Mouse (Mus musculus) cerebellum, postnatal 14 days (tissue): ENCODE measurements around the gene Hist1h3b.
"Not testable (repeated sequence)": the region's sequence is repeated elsewhere in the genome, so short reads cannot be mapped to it uniquely, and the experiment has no call there.

Experiments
- DNase-seq, 2 experiments: peaks; one replicate each; pipeline ENCODE4 v3.0.0; 2021; ENCODE audit warnings: mixed read lengths in 2 of 2

The Hist1h3b gene

GRCm38 (mm10) chr13:23752067-23752741 is at the start of gene Hist1h3b:
Gene Hist1h3b (plus strand): TSS chr13:23752267.
- DNase-seq = peak; percentile 85 to 92

- DNase-seq = not testable (repeated sequence)
Observed at GRCm38 (mm10) chr13:23702801-23703200, 49.3 kb upstream of the Hist1h3b start.

- DNase-seq = no peak
Observed at GRCm38 (mm10) chr13:23705751-23706356, 46.2 kb upstream of the Hist1h3b start.

- no peak for DNase-seq
Observed at GRCm38 (mm10) chr13:23706771-23707170, 45.3 kb upstream of the Hist1h3b start.

- DNase-seq = no peak
Observed at GRCm38 (mm10) chr13:23708041-23708440, 44.0 kb upstream of the Hist1h3b start.

GRCm38 (mm10) chr13:23708654-23709053 is 43.4 kb upstream of the Hist1h3b start:
- no peak for DNase-seq

- peak in 1 of 2 experiments; percentile 10 for DNase-seq
Observed at GRCm38 (mm10) chr13:23709714-23710373, 42.2 kb upstream of the Hist1h3b start.

- peak in 1 of 2 experiments; percentile 28 for DNase-seq
Observed at GRCm38 (mm10) chr13:23710374-23711089, 41.5 kb upstream of the Hist1h3b start, which contains the start of gene Hfe. Gene Hfe (minus strand): TSS chr13:23710854.

- DNase-seq = no peak
Observed at GRCm38 (mm10) chr13:23716261-23717042, 35.6 kb upstream of the Hist1h3b start.

GRCm38 (mm10) chr13:23717176-23717575 is 34.9 kb upstream of the Hist1h3b start:
- DNase-seq = no peak

- not testable (repeated sequence) for DNase-seq
Observed at GRCm38 (mm10) chr13:23717593-23718245, 34.3 kb upstream of the Hist1h3b start.

GRCm38 (mm10) chr13:23724239-23724638 is 27.8 kb upstream of the Hist1h3b start:
- DNase-seq = no peak

- DNase-seq = no peak
Observed at GRCm38 (mm10) chr13:23725213-23725612, 26.9 kb upstream of the Hist1h3b start.

GRCm38 (mm10) chr13:23728472-23729191 is 23.4 kb upstream of the Hist1h3b start:
- no peak for DNase-seq

GRCm38 (mm10) chr13:23729192-23729525 is 22.9 kb upstream of the Hist1h3b start:
- no peak for DNase-seq

GRCm38 (mm10) chr13:23729706-23730105 is 22.4 kb upstream of the Hist1h3b start:
- DNase-seq = no peak

- DNase-seq = no peak
Observed at GRCm38 (mm10) chr13:23730479-23730878, 21.6 kb upstream of the Hist1h3b start.

GRCm38 (mm10) chr13:23732156-23732804 is 19.8 kb upstream of the Hist1h3b start:
- peak; percentile 45 for DNase-seq

GRCm38 (mm10) chr13:23737091-23737490 is 15.0 kb upstream of the Hist1h3b start:
- no peak for DNase-seq

- DNase-seq = no peak
Observed at GRCm38 (mm10) chr13:23738041-23738440, 14.0 kb upstream of the Hist1h3b start.

GRCm38 (mm10) chr13:23738677-23739068 is 13.4 kb upstream of the Hist1h3b start, which contains the start of gene Hist1h1c:
Gene Hist1h1c (plus strand): TSS chr13:23738808.
- DNase-seq = peak; percentile 76 to 83
